Mouse (Mus musculus) frontal cortex, postnatal 10 days (tissue): ENCODE results near the gene Otogl.
"Not testable (repeated sequence)": the region's sequence is repeated elsewhere in the genome, so short reads cannot be mapped to it uniquely, and the experiment has no call there.

ENCODE experiments used
- DNase-seq, 2 experiments: peaks; one replicate each; pipeline ENCODE4 v3.0.0; 2022; ENCODE audit warnings: low spot score in 2 of 2, mixed read lengths in 1 of 2

Otogl gene

DNA sequence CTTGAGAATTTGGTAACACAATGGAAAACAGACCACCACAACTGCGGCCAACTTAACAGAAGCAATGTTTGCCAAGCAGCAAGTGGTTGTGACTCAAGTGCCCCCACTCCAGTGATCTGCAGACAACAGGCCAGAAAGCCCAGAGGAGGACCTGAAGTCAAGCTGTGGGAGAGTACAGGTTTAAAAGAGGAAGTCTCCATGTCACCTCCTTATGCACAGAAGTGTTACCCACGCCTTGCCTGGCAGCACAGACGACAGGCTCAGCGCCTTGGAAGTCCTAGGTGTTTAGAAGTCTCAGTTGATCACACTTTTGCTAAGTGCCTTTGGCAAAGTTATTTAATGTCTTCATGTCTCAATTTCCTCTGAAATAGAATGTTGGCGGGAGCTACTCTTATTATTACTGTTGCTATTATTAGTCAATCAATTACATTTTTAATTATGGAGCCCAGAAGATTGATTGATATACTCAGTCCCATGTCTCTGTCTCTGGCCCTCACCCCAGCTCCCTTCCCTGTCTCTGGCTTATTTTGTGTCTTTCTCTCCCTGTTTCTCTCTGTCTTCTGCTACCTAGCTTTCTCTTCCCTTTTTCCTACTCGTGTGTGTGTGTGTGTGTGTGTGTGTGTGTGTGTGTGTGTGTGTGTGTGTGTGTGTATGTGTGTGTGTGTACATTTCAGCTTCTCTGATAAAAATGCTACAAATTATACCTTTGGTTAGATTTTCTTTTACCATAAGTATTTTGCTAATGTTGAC lies 101.1 kb downstream of the Otogl start:
- no peak for DNase-seq

DNA sequence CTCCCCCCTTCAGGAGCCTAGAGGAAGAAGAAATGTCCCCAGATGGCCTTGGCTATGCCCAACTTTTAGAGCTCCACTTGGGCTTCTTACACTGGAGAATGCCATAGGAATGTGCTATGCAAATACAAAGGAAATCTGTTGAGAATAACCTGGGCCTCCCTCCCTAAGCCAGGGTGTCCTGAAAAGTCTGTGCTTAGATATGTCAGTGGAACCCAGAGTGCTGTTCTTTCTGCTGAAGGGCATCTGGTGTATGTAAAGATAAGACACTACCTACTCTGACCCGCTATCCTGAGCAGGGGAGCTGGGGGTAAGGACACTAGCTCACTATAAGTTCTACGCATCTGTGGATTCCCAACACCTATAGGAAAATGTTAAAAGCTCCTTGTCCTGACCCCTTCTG lies 106.7 kb downstream of the Otogl start:
- DNase-seq = no peak

DNA sequence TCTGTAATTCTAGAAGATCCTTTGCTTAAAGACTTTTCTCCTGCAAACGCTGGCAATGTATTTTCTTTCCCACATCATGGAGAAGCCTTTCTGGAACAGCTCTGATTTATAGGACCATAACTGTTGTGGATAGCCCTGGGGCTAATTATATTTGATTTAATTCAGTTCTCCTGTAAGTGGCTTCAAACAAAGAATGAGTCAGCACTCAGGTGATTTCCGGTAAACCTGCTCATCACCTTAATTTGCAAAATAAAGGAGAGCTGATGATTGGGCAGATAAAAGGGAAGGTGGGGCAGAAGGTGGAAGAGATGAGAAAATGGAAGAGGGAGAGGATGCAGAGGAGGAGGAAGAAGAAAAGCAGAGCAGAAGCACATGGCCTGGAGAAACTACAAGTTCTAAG lies 107.6 kb downstream of the Otogl start:
- not testable (repeated sequence) for DNase-seq

DNA sequence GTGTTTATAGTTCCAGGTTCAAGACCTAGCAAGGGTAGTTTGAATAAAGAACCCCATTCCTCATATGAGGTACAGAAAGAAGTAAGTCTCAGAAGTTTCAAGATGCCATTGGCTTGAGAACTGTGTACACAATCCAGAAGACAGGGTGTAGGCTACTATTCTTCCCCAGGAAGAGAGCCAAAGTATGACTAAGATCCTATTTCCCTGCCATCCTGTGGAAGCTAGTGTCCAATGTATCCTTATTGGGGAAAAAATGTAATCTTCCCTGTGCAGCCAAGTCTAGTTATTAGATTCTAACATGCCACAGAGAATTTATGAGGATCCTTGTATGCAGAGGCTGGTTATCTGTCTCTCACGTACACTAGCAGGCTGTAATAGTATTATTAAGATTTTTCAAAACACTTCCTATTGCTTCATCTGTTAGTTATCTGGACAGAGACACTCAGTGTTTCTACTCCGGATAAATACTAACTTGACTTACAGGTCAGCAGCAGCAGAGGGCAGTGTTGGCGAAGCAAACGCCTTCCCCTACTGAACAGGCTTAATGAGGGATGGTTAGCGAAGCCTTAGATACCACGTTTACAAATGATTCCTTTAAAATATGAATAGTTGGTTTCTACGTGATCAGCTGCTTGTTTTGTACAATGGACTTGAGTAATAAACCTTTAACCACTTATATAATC lies 112.1 kb downstream of the Otogl start:
- DNase-seq = peak in 1 of 2 experiments; percentile 50

DNA sequence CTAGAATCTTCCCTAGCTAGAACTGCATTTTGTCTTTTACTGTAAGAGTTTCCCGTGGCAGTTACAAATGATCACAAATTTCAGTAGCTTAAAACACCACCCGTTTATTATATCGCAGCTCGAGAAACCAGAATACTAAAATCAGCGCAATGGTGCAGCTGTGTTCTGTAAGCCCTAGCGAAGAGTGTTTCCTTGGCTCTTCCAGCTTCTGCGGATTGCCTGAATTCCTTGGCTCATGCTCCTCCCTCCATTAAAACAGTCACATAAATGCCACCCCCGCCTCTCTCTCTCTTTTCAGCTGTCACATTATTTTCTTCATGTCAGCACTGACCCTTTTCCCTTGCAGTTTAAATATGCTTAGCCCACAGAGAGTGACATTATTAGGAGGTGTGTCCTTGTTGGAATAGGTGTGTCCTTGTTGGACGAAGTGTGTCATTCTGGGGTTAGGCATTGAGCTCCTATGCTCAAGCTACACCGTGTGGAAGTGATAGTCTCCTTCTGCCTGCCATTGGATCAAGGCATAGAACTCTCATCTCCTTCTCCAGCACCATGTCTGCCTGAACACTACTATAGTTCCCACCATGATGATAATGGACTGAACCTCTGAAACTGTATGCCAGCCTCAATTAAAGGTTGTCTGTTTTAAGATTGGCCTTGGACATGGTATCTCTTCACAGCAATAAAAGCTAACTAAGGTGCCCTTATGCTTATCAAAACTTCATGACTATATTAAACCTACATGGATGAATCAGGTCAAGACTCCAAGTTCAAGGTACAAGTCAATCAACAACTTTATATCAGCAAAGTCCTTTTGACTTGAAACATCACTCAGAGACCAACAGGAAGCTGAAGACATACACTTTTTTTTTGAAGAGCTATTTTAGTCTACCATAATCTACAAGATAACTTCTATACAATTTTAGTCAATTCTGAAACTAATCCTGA lies 116.8 kb downstream of the Otogl start:
- no peak for DNase-seq

DNA sequence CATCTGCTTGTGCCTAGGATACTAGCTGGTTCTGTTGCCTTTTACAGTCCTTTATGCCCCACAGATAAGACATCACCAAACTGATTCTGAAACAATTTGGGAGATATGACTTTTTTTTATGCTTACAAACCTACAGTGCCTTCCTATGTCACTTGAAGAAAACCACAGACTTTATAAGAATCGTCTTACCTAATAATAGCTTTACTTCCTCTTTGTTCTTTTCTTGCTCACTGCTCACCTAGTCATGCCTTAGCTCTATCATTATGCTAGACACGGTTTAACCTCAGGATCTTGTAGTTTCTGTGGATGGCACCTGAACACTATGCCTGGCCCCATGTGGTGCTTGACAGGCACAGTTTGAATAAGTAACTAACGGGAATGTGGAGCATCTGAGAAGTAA lies 119.4 kb downstream of the Otogl start:
- no peak for DNase-seq

DNA sequence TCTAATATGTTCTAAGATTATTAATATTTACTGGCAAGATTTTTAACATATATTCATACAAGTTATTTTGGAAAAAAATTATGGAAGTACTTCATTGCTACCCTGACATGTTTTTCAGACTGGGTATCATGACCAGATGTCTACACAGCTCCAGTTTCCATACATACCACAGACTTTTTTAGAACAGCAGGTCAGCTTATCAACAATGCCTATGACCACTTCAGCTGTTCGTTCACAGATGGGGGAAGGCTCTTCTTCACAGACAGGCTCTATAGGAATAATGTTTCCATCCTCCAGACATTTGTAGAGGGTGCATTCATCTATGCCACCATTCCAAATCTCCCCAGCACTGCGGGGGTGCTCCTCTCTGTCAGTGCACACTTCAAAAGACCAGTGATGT lies 132.4 kb downstream of the Otogl start:
- DNase-seq = no peak

DNA sequence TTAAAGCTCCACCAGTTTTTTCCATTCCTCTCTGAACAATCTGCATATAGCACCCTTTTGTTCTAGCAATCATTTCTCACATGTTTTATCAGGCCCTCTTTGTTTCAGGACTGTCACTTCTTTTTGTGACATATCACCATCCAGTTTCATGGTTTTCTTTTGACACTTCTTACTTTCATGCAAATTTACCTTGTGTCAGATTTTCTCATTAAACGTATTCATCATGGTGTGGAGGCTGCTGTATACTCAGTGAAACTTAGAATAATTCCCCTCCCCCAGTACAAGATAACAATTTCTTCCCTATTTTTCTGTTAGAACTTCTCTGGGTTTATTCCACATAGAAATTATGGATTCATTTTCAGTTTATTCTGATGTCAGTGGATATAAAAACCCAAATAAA lies 152.3 kb downstream of the Otogl start:
- no peak for DNase-seq

DNA sequence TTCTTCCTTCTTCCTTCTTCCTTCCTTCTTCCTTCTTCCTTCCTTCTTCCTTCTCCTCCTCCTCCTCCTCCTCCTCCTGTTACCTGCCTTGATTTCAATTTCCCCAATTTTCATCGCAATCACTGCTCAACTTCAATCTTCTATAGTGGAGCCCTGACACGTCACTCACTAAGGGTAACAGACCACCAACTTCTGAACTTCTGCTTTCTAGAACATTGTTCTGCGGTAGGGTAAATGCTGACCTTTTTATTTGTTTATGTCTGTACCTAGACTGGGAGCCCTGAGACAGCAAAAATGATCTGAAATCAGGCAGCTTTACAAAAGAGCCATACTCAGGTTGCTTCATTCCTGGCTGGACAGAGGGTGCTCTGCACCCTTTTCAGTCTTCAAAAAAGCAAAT lies 158.5 kb downstream of the Otogl start:
- DNase-seq = no peak

DNA sequence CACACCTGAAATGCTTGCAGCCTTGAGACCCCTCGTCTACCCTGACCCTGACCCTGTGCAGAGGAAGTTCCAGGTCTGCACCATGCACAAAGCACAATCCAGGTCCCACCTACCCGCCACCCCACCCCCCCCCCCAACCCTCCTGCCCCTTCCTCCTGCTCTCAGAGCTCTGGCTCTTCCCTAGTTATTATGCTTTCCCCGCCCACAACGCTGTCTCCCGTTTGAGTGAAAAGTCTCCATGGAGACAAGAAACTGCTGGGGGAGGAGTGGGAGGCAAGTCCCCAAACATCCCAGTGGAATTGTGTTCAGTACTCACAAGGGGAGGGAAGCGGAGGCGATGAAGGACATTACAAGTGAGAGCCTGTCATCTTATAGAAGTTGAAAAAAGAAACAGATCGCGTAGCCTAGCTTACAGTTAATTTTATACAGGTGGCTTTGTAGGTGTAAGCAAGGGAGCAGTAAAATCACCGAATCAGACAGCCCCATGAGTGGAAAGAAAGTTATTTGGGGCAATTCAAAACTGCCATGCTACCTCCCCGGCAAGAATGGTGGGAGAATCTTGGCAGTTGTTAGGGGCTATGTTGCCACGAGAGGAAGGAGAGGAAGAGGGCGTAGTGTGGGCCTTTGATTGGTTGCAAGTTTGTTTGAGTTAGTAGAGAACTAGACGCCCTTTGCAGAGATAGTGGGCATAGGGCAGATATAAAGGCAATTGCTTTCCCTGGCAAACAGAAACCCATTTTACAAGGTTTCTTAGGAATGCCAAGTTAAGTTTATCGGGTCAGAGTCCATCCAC lies 159.4 kb downstream of the Otogl start:
- peak; percentile 36 to 57 for DNase-seq

DNA sequence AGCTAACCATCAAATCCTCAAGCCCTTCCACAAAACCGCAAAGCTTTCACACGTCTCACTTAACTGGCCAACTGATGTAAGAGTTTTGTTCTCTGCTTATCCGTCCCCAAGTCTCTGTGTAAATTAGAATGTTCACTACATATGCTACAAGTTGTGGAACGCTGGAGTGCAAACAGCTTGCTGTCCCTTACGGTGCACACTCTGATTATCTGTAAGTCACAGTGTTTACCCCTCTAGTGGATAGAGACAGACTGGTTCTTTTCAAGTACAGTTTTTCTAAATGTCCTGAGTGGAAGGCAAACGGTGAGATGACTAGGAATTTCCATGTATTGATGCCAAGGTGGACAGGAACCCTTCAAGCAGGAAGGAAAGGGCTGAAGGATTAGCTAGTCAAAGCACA lies 160.0 kb downstream of the Otogl start:
- no peak for DNase-seq

DNA sequence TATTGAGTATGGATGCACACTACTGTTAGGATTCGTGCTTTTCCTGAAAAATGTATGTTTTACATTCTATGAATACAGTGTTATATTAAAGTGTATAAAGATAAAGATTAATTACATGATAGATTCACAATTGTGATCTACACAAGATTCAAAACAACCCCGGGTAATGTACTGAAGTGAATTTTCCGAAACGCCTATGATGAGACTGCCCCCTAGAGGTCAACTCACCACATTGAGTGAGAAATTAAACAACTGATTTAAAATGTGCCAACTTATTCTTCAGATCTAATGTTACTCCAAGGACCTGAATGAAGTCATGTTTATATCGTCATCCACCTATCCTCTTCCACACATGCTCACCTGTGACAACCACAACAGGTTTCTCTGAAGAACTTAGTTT lies 164.4 kb downstream of the Otogl start:
- no peak for DNase-seq

DNA sequence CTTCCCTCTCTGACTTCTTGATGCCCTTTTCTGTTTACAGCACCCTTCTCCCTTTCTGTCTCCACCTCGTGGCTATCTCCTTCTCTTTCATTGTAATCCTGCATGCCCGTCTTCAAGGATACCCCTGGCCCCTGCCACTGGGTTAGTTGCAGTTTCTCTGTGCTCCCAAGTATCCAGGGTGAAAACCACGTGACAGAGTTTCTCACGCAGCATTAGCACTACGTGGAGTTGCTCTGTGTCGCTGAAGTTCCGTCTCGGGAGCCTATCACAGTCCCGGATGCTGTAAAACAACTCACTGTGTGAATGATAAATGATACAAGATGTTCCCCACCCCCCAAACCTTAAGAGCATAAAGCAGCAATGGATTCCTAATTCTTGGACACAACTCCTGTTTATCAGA lies 165.2 kb downstream of the Otogl start:
- DNase-seq = no peak

DNA sequence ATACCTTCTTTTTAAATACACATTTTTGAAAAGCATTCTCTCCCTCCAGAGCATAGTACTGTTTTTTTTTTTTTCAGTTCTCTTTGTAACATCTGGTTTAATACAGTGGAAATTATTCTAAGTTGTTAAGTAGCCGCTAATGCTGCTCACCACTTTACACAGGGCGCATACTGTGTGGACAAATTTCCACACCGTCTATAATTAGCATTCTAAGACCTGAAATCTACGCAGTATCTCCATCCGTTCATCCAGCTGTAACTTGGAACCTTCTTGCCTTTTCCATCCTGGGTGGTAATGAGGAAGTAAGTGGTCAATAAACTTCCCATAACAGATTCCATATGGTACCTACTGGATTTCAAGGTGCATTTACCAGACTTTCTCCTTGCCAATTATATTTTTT lies 172.1 kb downstream of the Otogl start:
- no peak for DNase-seq

DNA sequence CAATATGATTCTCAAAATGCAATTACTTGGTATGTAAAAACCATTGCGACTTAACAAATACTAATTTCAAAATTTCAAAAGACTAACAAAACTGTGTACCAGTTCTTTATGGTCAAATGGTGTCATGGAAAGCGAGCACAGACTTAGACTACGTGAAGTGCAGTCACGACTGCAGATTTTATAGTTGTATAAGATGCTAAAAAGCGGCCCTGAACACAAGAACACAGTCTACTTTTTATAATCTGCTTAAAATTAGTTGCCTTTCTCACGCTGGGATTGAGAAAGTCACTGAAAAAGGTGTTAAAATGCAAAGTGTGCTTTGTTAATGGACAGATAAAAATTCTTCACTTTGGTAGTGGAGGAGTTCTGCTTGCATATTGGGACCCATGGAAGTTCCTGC lies 174.2 kb downstream of the Otogl start:
- DNase-seq = no peak

DNA sequence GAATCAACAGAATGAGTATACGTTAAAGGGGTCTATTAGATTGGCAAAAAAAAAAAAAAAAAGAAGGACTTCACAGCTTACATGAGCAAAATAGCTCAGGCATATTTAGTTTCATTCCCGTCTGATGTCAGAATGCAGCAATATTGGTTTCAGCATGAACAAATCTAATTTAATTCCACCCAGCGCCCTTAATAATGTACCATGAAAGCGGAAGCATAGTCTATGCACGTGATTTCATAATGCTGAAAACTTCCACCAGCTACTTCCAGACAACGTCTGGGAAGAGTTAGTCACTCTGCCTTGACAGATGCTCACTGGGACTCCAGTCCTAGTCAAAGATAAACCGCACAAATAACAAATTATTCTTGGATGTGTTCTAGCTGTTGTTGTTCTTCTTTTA lies 176.5 kb downstream of the Otogl start:
- DNase-seq = no peak

DNA sequence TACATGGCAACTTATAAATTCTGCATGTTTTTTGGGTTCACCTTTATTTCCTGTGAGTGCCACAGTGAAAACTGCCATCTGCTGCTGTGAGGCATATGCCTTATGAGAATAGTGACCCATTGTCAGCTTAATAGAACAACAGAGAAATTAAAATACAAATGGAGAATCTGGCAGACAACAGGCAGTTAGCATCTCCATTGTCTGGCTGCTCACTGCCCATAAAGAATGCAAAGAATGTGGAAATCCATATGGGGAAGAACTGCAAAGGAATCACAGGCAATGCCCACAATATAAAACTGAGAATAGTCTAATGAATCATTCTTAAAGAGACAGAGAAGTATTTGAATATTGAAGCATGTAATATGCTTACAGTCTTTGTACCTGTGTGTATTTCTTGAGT lies 177.6 kb downstream of the Otogl start:
- no peak for DNase-seq

DNA sequence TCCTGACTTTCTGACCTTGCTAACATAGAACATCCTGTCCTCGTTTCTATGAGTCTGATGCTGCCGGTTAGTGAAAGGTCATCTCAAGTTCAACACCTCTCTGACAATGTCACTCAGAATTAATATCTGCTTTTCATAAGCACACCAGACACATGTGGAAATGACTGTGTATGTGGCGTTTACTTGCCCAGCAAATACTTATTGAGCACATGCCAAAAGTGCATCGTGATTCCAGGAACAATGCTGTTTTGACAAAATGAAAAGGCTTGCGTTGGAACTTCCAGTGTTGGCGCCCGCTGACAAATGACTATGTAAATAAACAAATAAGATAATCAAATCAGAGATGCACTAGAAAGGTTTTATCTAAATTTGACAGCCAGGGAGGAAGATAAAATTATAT lies 186.3 kb downstream of the Otogl start:
- no peak for DNase-seq

DNA sequence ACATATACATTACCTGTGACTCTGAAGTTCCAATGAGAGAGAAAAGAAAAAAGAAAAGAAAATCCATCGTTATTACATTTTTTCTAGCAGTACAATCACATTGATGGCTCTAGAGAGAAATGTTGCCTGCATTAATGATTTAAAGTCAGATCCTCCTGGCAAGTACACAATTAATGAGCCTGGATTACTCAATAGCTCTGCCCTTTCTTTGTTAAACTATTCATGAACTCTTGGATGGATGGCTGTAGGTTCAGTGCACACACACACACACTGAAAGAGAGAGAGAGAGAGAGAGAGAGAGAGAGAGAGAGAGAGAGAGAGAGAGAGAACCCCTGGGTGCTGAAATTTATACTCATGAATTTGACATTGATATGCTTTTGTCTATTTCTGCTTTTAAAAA lies 192.1 kb downstream of the Otogl start, which contains the start of gene Ptprq:
Ptprq (minus strand) TSS at position 246 of the 400 bp plus-strand sequence.
- no peak for DNase-seq
